Mouse (Mus musculus): ENCODE measurements at regions not wholly inside any gene's neighbourhood (a gene's known extent, or its start where the extent isn't known, plus 50 kb on each side); places are given as distances from the start of the nearest gene placed in this dataset.

GRCm38 (mm10) chr6:143595486-143595885 is 428.5 kb downstream of the Etnk1 start:
- H3K9ac ChIP-seq = no peak overlapping the region
- H3K4me2 ChIP-seq = no peak overlapping the region
- no peak for ATAC-seq (replicated peaks)
- H3K4me3 ChIP-seq = no peak overlapping the region
- H3K36me3 ChIP-seq (replicated peaks) = no peaks in the 10 kb centered on the region
- H3K27me3 ChIP-seq (replicated peaks) = no peaks in the 10 kb centered on the region
- no peak overlapping the region for H3K27ac ChIP-seq
- no peaks in the 10 kb centered on the region for H3K9me3 ChIP-seq
- no peaks in the 10 kb centered on the region for H3K4me1 ChIP-seq
- WGBS = 71% methylated on average over 2 of the region's 2 CpGs

- ATAC-seq (replicated peaks) = no peak
- Histone ChIP-seq H3K27me3 (replicated peaks) (no peaks in the 10 kb centered on the region), H3K9me3 (no peaks in the 10 kb centered on the region), H3K27ac (no peak overlapping the region), H3K4me2 (no peak overlapping the region), H3K4me3 (no peak overlapping the region), H3K36me3 (replicated peaks) (no peaks in the 10 kb centered on the region), H3K4me1 (no peaks in the 10 kb centered on the region), H3K9ac (no peak overlapping the region)
- 92% methylated on average over 3 of the region's 3 CpGs for WGBS
These were observed 430.4 kb downstream of the Etnk1 start for GRCm38 (mm10) chr6:143597414-143597813.

GRCm38 (mm10) chr6:143598916-143599315 is 431.9 kb downstream of the Etnk1 start:
- Histone ChIP-seq H3K36me3 (replicated peaks) (no peaks in the 10 kb centered on the region), H3K4me1 (no peaks in the 10 kb centered on the region), H3K27me3 (replicated peaks) (no peaks in the 10 kb centered on the region), H3K9ac (no peak overlapping the region), H3K4me2 (no peak overlapping the region), H3K4me3 (no peak overlapping the region), H3K9me3 (no peaks in the 10 kb centered on the region), H3K27ac (no peak overlapping the region)
- 56% methylated on average over 4 of the region's 4 CpGs for WGBS
- no peak for ATAC-seq (replicated peaks)

GRCm38 (mm10) chr6:143609100-143609499 is 442.1 kb downstream of the Etnk1 start:
- no peaks in the 10 kb centered on the region for H3K9me3 ChIP-seq
- ATAC-seq (replicated peaks) = no peak
- H3K27ac ChIP-seq = no peak overlapping the region
- no peaks in the 10 kb centered on the region for H3K27me3 ChIP-seq (replicated peaks)
- no peak overlapping the region for H3K9ac ChIP-seq
- no peaks in the 10 kb centered on the region for H3K4me1 ChIP-seq
- no peaks in the 10 kb centered on the region for H3K36me3 ChIP-seq (replicated peaks)
- H3K4me3 ChIP-seq = no peak overlapping the region
- 87% methylated on average over 1 of the region's 1 CpGs for WGBS
- no peak overlapping the region for H3K4me2 ChIP-seq

- Histone ChIP-seq H3K9me3 (no peaks in the 10 kb centered on the region), H3K4me3 (no peak overlapping the region), H3K36me3 (replicated peaks) (no peaks in the 10 kb centered on the region), H3K9ac (no peak overlapping the region), H3K27me3 (replicated peaks) (no peaks in the 10 kb centered on the region), H3K27ac (no peak overlapping the region), H3K4me2 (no peak overlapping the region), H3K4me1 (no peaks in the 10 kb centered on the region)
- WGBS = 76% methylated on average over 10 of the region's 10 CpGs
- ATAC-seq (replicated peaks) = no peak
These were observed 445.9 kb downstream of the Etnk1 start for GRCm38 (mm10) chr6:143612966-143613365.

GRCm38 (mm10) chr6:143614431-143614987 is 447.5 kb downstream of the Etnk1 start:
- Histone ChIP-seq H3K27ac (no peak overlapping the region), H3K9ac (no peak overlapping the region), H3K4me1 (no peaks in the 10 kb centered on the region), H3K9me3 (no peaks in the 10 kb centered on the region), H3K36me3 (replicated peaks) (no peaks in the 10 kb centered on the region), H3K4me3 (no peak overlapping the region), H3K27me3 (replicated peaks) (no peaks in the 10 kb centered on the region), H3K4me2 (no peak overlapping the region)
- no peak for ATAC-seq (replicated peaks)
- WGBS = 74% methylated on average over 11 of the region's 11 CpGs

GRCm38 (mm10) chr6:143615361-143615760 is 448.3 kb downstream of the Etnk1 start:
- ATAC-seq (replicated peaks) = no peak
- no peaks in the 10 kb centered on the region for H3K36me3 ChIP-seq (replicated peaks)
- H3K9ac ChIP-seq = no peak overlapping the region
- no peaks in the 10 kb centered on the region for H3K9me3 ChIP-seq
- WGBS = 85% methylated on average over 8 of the region's 8 CpGs
- H3K4me3 ChIP-seq = no peak overlapping the region
- no peaks in the 10 kb centered on the region for H3K4me1 ChIP-seq
- H3K27me3 ChIP-seq (replicated peaks) = no peaks in the 10 kb centered on the region
- H3K4me2 ChIP-seq = no peak overlapping the region
- no peak overlapping the region for H3K27ac ChIP-seq

- H3K27ac ChIP-seq = no peak overlapping the region
- H3K36me3 ChIP-seq (replicated peaks) = no peaks in the 10 kb centered on the region
- H3K4me3 ChIP-seq = no peak overlapping the region
- H3K4me1 ChIP-seq = no peaks in the 10 kb centered on the region
- no peak for ATAC-seq (replicated peaks)
- 94% methylated on average over 4 of the region's 4 CpGs for WGBS
- no peaks in the 10 kb centered on the region for H3K27me3 ChIP-seq (replicated peaks)
- no peaks in the 10 kb centered on the region for H3K9me3 ChIP-seq
- no peak overlapping the region for H3K9ac ChIP-seq
- H3K4me2 ChIP-seq = no peak overlapping the region
These were observed 449.4 kb downstream of the Etnk1 start for GRCm38 (mm10) chr6:143616386-143616785.

GRCm38 (mm10) chr6:143618558-143618957 is 451.5 kb downstream of the Etnk1 start:
- Histone ChIP-seq H3K4me2 (no peak overlapping the region), H3K9me3 (no peaks in the 10 kb centered on the region), H3K27me3 (replicated peaks) (no peaks in the 10 kb centered on the region), H3K36me3 (replicated peaks) (no peaks in the 10 kb centered on the region), H3K27ac (no peak overlapping the region), H3K4me3 (no peak overlapping the region), H3K9ac (no peak overlapping the region), H3K4me1 (no peaks in the 10 kb centered on the region)
- 70% methylated on average over 10 of the region's 10 CpGs for WGBS
- ATAC-seq (replicated peaks) = no peak

GRCm38 (mm10) chr6:143620583-143620982 is 453.6 kb downstream of the Etnk1 start:
- Histone ChIP-seq H3K4me3 (no peak overlapping the region), H3K36me3 (replicated peaks) (no peaks in the 10 kb centered on the region), H3K4me2 (no peak overlapping the region), H3K9me3 (no peaks in the 10 kb centered on the region), H3K4me1 (no peaks in the 10 kb centered on the region), H3K27ac (no peak overlapping the region), H3K9ac (no peak overlapping the region), H3K27me3 (replicated peaks) (no peaks in the 10 kb centered on the region)
- WGBS = 83% methylated on average over 2 of the region's 2 CpGs
- ATAC-seq (replicated peaks) = no peak

GRCm38 (mm10) chr6:143622161-143622560 is 455.1 kb downstream of the Etnk1 start:
- no peak overlapping the region for H3K27ac ChIP-seq
- WGBS = 79% methylated on average over 2 of the region's 2 CpGs
- H3K4me1 ChIP-seq = no peaks in the 10 kb centered on the region
- H3K27me3 ChIP-seq (replicated peaks) = no peaks in the 10 kb centered on the region
- H3K9me3 ChIP-seq = no peaks in the 10 kb centered on the region
- no peak for ATAC-seq (replicated peaks)
- no peaks in the 10 kb centered on the region for H3K36me3 ChIP-seq (replicated peaks)
- no peak overlapping the region for H3K9ac ChIP-seq
- H3K4me3 ChIP-seq = no peak overlapping the region
- H3K4me2 ChIP-seq = no peak overlapping the region

GRCm38 (mm10) chr6:143624901-143625300 is 457.9 kb downstream of the Etnk1 start:
- H3K9me3 ChIP-seq = no peaks in the 10 kb centered on the region
- no peak for ATAC-seq (replicated peaks)
- H3K9ac ChIP-seq = no peak overlapping the region
- no peaks in the 10 kb centered on the region for H3K4me1 ChIP-seq
- H3K27ac ChIP-seq = no peak overlapping the region
- no peaks in the 10 kb centered on the region for H3K36me3 ChIP-seq (replicated peaks)
- no peak overlapping the region for H3K4me3 ChIP-seq
- 90% methylated on average over 3 of the region's 3 CpGs for WGBS
- H3K4me2 ChIP-seq = no peak overlapping the region
- no peaks in the 10 kb centered on the region for H3K27me3 ChIP-seq (replicated peaks)

GRCm38 (mm10) chr6:143631581-143631980 is 464.6 kb downstream of the Etnk1 start:
- 74% methylated on average over 7 of the region's 7 CpGs for WGBS
- Histone ChIP-seq H3K9ac (no peak overlapping the region), H3K4me1 (no peaks in the 10 kb centered on the region), H3K4me3 (no peak overlapping the region), H3K27ac (no peak overlapping the region), H3K4me2 (no peak overlapping the region), H3K27me3 (replicated peaks) (no peaks in the 10 kb centered on the region), H3K9me3 (no peaks in the 10 kb centered on the region), H3K36me3 (replicated peaks) (no peaks in the 10 kb centered on the region)
- ATAC-seq (replicated peaks) = no peak

All from midbrain, embryonic 15.5 days (tissue).